Mouse (Mus musculus) intestine, embryonic 14.5 days (tissue): ENCODE data around the gene Hilpda. TPM values are rescaled to one million over a fixed set of nuclear protein-coding genes. Genes with fewer than 3 reads are reported as not detected.
A peak's percentile ranks its signal among the peaks of the same experiment; 100 is the strongest.

Source experiments
- ATAC-seq: fragments of 200-750 bp; cut with Nextera tagmentation; replicated peaks from 2 replicates; pipeline ENCODE4 v1.8.0; 2017; ENCODE audit warnings: low read depth, moderate number of reproducible peaks, moderate TSS enrichment, moderate library complexity; ENCODE audit not compliant: low FRiP score, low TSS enrichment
- DNase-seq: peaks from one replicate; pipeline ENCODE4 v3.0.0-alpha.2; 2018; ENCODE audit warnings: low spot score
- H3K27ac ChIP-seq: fragments of 300-500 bp; sonication (generic); 2 replicates; pipeline ENCODE4 v1.5.1; 2014; ENCODE audit warnings: low read depth, mild to moderate bottlenecking, control low read depth
- H3K27me3 ChIP-seq: fragments of 300-500 bp; sonication (generic); replicated peaks from 2 replicates; pipeline ENCODE4 v1.6.1; 2014; ENCODE audit warnings: low read length, control low read depth; ENCODE audit not compliant: control insufficient read depth, insufficient read depth
- H3K36me3 ChIP-seq: fragments of 300-500 bp; sonication (generic); 2 replicates; pipeline ENCODE4 v1.6.1; 2014; ENCODE audit warnings: low read length, control low read depth; ENCODE audit not compliant: control insufficient read depth, insufficient read depth
- H3K4me1 ChIP-seq: fragments of 300-500 bp; sonication (generic); replicated peaks from 2 replicates; pipeline ENCODE4 v1.6.1; 2014; ENCODE audit warnings: low read length, control low read depth, mixed read lengths; ENCODE audit not compliant: control insufficient read depth, insufficient read depth
- H3K4me2 ChIP-seq: fragments of 300-500 bp; sonication (generic); 2 replicates; pipeline ENCODE4 v1.6.1; 2014; ENCODE audit warnings: low read length
- H3K4me3 ChIP-seq: fragments of 300-500 bp; sonication (generic); 2 replicates; pipeline ENCODE4 v1.5.1; 2014; ENCODE audit warnings: low read depth, low read length, control low read depth, mixed read lengths
- H3K9ac ChIP-seq: fragments of 300-500 bp; sonication (generic); 2 replicates; pipeline ENCODE4 v1.6.1; 2014; ENCODE audit warnings: mild to moderate bottlenecking, low read length
- H3K9me3 ChIP-seq: fragments of 300-500 bp; sonication (generic); 2 replicates; pipeline ENCODE4 v1.6.1; 2016; ENCODE audit warnings: low read length, control low read depth; ENCODE audit not compliant: control insufficient read depth
- WGBS: fragments of 180-500 bp; shearing (Covaris S2); extraction: QIAGEN DNeasy Blood & Tissue Kit; methylation state at CpG from one replicate; pipeline ENCODE4 v1.1.7; 2014; 5-methylcytosine and 5-hydroxymethylcytosine counted together
- polyA plus RNA-seq: library from polyadenylated mRNA; unstranded; fragments of >200 nt; fragmentation: Nextera tagmentation; extraction: Ambion mirVana; gene quantifications from 2 replicates; pipeline ENCODE4 v1.2.1, GENCODE M21; 2014

Hilpda gene
- polyA plus RNA-seq = 38.1 and 42.8 TPM in 2 replicates

DNA sequence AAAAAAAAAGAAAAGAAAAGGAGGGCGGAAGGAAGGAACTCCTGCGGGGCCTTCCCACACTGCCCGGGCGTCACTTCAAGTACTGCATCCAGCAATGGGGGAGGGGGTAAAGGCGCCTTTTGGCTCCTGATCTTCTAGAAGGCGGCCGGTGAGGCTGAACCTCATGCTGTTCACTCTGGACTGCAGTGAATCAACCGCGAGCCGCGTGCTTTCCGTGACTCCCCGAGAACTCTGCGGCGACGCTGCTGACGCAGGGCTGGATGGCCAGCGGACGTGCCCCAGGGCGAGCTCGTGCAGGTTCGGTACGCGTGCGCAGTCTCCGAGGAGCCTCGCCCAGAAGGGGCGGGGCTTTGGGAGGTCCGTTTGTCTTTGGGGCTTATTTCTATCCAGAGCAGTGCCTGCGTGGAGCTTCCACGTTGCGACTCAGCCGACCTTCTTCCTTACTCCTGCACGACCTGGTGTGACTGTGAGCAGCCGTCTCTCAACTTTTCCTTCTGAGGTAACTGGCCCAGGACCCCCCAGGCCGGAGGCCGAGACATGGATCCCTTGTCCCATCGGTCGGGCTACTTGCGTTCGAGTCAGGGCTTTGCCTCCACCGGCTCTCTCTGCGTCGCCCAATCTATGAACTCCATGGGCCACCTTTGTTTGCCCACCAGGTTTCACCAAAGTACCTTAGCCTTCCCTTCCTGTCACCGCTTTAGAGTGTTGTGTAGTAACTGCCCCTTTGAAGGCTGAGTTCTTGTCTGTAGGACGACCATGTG is at the start of gene Hilpda:
Gene Hilpda (plus strand): TSS at position 177 of the 761 bp plus-strand sequence.
- Histone ChIP-seq H3K4me3 (peak within 1 kb of the TSS; percentile 70), H3K4me2 (peak within 1 kb of the TSS; percentile 71), H3K4me1 (peaks cover 15% of the 10 kb centered on the region), H3K36me3 (peaks cover 8% of the 10 kb centered on the region; the same call in 1 of the 2 replicates), H3K27me3 (no peaks in the 10 kb centered on the region), H3K9me3 (no peaks in the 10 kb centered on the region), H3K27ac (peak within 1 kb of the TSS; percentile 77), H3K9ac (peak within 1 kb of the TSS; percentile 82)
- ATAC-seq = peak; percentile 98
- DNase-seq = peak; percentile 96
- WGBS = under 1% methylated on average over 46 of the region's 46 CpGs

DNA sequence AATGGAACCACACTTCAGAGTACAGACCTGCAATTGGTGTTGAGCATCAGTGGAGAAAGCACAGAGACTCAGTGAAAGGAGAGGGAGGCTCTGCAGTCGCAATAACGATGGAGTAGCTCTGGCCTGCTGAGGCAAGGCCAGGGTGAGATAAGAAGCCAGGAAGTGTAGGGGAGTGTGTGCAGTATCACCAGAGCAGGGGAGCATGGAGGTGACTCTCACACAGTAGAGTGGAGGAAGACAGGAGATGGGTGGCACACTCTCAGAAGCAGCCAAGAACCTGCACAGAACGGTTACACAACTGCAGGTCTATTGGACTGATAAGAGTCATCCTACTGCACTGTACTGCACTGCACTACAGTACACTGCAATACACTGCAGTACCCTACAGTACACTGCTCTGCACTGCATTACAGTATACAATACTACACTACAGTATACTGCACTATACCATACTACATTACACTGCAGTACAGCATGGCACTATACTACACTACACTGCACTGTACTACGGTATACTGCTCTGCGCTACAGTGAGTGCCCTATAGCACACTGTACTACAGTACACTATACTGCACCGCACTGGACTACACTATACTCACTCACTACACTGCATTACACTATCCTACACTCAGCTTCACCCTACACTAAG is 42.9 kb upstream of the Hilpda start:
- WGBS = 78% methylated on average over 6 of the region's 6 CpGs

DNA sequence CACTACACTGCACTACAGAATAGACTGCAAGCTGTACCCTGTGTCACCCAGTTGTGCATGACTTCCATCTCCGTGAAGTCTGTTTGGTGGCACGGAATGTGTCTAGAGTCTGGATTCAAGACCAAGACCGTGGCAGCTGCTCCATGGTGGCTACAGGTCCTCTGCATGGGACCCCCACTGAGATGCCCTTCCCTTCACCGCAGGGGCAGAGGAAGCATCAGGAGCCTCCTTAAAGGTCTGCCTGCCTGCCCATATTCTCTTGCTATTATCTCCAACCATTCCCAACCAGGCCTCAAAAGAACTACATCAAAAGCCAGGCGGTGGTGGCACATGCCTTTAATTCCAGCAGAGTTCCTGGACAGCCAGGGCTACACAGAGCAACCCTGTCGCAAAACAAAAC is 41.9 kb upstream of the Hilpda start:
- ATAC-seq (0 out of 2 replicates have a peak, but pooled peaks have one; percentile 12), DNase-seq (no peak)
- Histone ChIP-seq H3K27me3 (no peaks in the 10 kb centered on the region), H3K27ac (no peak overlapping the region), H3K36me3 (no peaks in the 10 kb centered on the region), H3K9me3 (no peaks in the 10 kb centered on the region; the same call in 1 of the 2 replicates), H3K4me1 (no peaks in the 10 kb centered on the region), H3K9ac (no peak overlapping the region), H3K4me2 (no peak overlapping the region), H3K4me3 (no peak overlapping the region)
- WGBS = 62% methylated on average over 6 of the region's 6 CpGs

More for the DNA sequence above, 42.9 kb upstream of the Hilpda start:
- no peaks in the 10 kb centered on the region; the same call in 1 of the 2 replicates for H3K9me3 ChIP-seq
- H3K36me3 ChIP-seq = no peaks in the 10 kb centered on the region
- no peak overlapping the region for H3K4me2 ChIP-seq
- no peaks in the 10 kb centered on the region for H3K27me3 ChIP-seq
- H3K27ac ChIP-seq = no peak overlapping the region
- DNase-seq (no peak), ATAC-seq (no peak)
- no peaks in the 10 kb centered on the region for H3K4me1 ChIP-seq
- H3K4me3 ChIP-seq = no peak overlapping the region
- H3K9ac ChIP-seq = no peak overlapping the region

DNA sequence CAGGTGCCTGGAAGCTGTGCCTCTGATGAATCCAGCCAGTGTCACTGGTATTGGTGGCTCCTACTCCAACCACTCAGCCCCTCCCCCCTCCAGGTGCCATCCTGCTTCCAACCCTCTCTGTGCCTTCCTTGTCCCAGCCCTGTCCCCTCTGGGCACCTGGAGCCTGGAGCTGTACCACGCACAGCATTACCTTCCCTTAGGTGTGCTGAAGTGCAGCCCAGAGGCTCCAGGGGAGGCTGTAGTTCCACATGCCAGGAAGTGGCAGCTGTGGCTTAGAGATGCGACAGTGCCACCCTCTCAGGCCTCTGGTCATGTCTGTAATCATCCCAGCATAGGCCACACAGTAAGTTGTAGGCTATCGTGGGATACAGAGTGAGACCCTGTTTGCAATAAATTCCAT is 40.5 kb upstream of the Hilpda start:
- no peaks in the 10 kb centered on the region for H3K4me1 ChIP-seq
- no peaks in the 10 kb centered on the region for H3K9me3 ChIP-seq
- no peak overlapping the region for H3K27ac ChIP-seq
- no peak for DNase-seq
- H3K27me3 ChIP-seq = no peaks in the 10 kb centered on the region
- WGBS = 56% methylated on average over 3 of the region's 3 CpGs
- no peak overlapping the region for H3K9ac ChIP-seq
- no peaks in the 10 kb centered on the region for H3K36me3 ChIP-seq
- H3K4me2 ChIP-seq = no peak overlapping the region
- no peak for ATAC-seq
- H3K4me3 ChIP-seq = no peak overlapping the region

DNA sequence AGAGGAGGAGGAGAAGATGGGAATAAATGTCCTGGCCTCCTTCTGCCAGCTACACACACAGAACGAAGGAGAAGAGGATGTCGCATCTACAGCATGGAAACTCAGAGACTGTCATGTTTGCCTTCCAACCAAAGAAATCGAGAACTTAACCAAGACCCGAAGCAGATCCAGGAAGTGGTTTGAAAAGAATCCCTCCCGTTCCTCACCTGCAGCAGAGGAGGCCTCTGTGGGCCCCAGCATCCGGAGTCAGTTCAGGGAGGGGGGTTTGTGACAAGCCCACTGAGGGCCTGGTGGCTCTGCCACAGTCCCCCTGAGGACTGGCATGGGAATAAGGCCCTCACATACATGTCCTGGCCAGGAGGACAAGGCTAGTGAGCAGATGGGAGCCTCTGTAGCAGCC is 40.0 kb upstream of the Hilpda start:
- Histone ChIP-seq H3K36me3 (no peaks in the 10 kb centered on the region), H3K27ac (no peak overlapping the region), H3K9ac (no peak overlapping the region), H3K4me3 (no peak overlapping the region), H3K9me3 (no peaks in the 10 kb centered on the region), H3K4me1 (no peaks in the 10 kb centered on the region), H3K4me2 (no peak overlapping the region), H3K27me3 (no peaks in the 10 kb centered on the region)
- WGBS = 66% methylated on average over 6 of the region's 6 CpGs
- ATAC-seq (no peak), DNase-seq (no peak)

DNA sequence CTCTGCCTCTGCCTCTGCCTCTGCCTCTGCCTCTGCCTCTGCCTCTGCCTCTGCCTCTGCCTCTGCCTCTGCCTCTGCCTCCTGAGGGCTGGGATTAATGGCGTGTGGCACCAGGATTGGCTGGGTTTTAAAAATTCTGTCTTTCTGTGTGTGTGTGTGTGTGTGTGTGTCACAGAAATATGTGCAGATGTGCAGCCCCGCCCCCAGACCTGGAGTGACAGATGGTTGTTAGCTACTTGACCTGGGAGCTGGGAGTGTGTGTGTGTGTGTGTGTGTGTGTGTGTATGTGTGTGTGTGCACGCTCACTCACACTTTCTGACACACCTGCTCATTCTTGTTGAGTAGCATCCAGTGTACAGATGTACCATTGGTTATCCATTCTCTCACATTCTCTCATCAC is 38.6 kb upstream of the Hilpda start:
- Histone ChIP-seq H3K4me2 (no peak overlapping the region), H3K27me3 (no peaks in the 10 kb centered on the region), H3K36me3 (no peaks in the 10 kb centered on the region), H3K9me3 (no peaks in the 10 kb centered on the region), H3K4me3 (no peak overlapping the region), H3K9ac (no peak overlapping the region), H3K27ac (no peak overlapping the region), H3K4me1 (no peaks in the 10 kb centered on the region)
- ATAC-seq = no peak
- 62% methylated on average over 3 of the region's 3 CpGs for WGBS
- no peak for DNase-seq

DNA sequence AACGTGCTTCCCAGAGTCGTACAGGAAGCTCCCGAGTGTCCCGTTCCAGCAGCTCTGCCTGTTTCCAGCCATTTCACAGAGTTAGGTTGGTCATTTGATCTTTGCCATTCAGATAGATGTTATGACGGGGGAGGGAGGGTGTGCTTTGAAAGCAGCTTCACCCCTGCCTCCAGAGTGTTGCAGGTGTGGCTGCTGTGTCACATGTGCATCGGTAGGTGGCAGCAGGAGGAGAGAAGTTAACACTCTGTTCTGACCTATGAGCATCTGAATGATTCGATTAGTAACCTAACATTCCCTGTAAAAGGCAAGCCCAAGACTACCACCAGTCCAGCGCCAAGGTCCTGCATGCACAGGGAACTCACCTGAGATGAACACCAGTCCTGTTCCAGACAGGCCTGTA is 38.0 kb upstream of the Hilpda start:
- Histone ChIP-seq H3K9me3 (no peaks in the 10 kb centered on the region), H3K27ac (no peak overlapping the region), H3K4me3 (no peak overlapping the region), H3K4me2 (no peak overlapping the region), H3K9ac (no peak overlapping the region), H3K27me3 (no peaks in the 10 kb centered on the region), H3K36me3 (no peaks in the 10 kb centered on the region), H3K4me1 (no peaks in the 10 kb centered on the region)
- DNase-seq (no peak), ATAC-seq (no peak)
- WGBS = 38% methylated on average over 8 of the region's 8 CpGs

DNA sequence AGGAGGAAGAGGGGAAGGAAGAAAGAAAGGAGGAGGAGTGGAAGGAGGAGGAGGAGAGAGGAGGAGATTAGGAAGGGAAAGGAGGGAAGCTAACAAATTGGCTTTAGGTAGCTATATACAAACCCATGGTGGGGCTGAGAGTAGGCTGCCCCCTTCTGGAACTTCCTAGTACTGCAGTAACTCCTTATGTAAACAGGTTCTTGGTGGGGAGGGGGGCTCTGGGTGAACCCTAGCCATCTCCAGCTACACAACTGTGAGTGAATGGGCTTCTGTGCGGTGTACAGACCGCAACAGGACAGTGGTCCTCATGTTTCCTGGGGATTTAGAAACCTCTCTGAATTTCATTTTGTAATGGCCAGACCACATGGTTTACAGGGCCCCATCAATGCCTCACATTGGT is 31.5 kb upstream of the Hilpda start:
- no peak for ATAC-seq
- Histone ChIP-seq H3K4me2 (no peak overlapping the region), H3K4me1 (no peaks in the 10 kb centered on the region), H3K9ac (no peak overlapping the region), H3K9me3 (no peaks in the 10 kb centered on the region), H3K27me3 (no peaks in the 10 kb centered on the region), H3K4me3 (no peak overlapping the region), H3K36me3 (no peaks in the 10 kb centered on the region), H3K27ac (no peak overlapping the region)
- WGBS = 34% methylated on average over 2 of the region's 2 CpGs
- DNase-seq = no peak
